Mouse (Mus musculus) thymus, adult 2 months (tissue): ENCODE results near the gene Espnl. TPM values are rescaled to one million over a fixed set of nuclear protein-coding genes. Genes with fewer than 3 reads are reported as not detected.

Source experiments
- DNase-seq: peaks from one replicate; pipeline ENCODE4 v3.0.0; 2021
- H3K27ac ChIP-seq: fragments of 200-500 bp; 2 replicates; pipeline ENCODE4 v1.5.1; 2012; ENCODE audit warnings: low read length, control low read depth; ENCODE audit not compliant: control insufficient read depth, insufficient read depth
- H3K27me3 ChIP-seq: fragments of 200-500 bp; 2 replicates; pipeline ENCODE4 v1.6.1; 2012; ENCODE audit warnings: mild to moderate bottlenecking, low read length, moderate library complexity, mixed read lengths; ENCODE audit not compliant: control insufficient read depth, insufficient read depth
- H3K36me3 ChIP-seq: fragments of 200-500 bp; 2 replicates; pipeline ENCODE4 v1.6.1; 2012; ENCODE audit warnings: mild to moderate bottlenecking, low read length, moderate library complexity; ENCODE audit not compliant: control insufficient read depth, insufficient read depth
- H3K4me1 ChIP-seq: fragments of 200-500 bp; replicated peaks from 2 replicates; pipeline ENCODE4 v1.6.1; 2012; ENCODE audit warnings: low read length; ENCODE audit not compliant: control insufficient read depth, insufficient read depth
- H3K4me3 ChIP-seq: fragments of 200-500 bp; 2 replicates; pipeline ENCODE4 v1.5.1; 2012; ENCODE audit warnings: mild to moderate bottlenecking, low read length, control low read depth, moderate library complexity; ENCODE audit not compliant: control insufficient read depth, insufficient read depth
- CTCF ChIP-seq: fragments of 200-500 bp; IDR thresholded peaks from 2 replicates; pipeline ENCODE4 v1.5.1; 2012; ENCODE audit warnings: mild to moderate bottlenecking, control low read depth, low read length, moderate library complexity, borderline replicate concordance; ENCODE audit not compliant: control insufficient read depth, poor library complexity, insufficient read depth; ENCODE audit errors: extremely low read depth
- POLR2A ChIP-seq: fragments of 200-500 bp; IDR thresholded peaks from 2 replicates; pipeline ENCODE4 v1.6.1; 2012; ENCODE audit warnings: mild to moderate bottlenecking, low read length, control low read depth, moderate library complexity; ENCODE audit not compliant: control insufficient read depth, poor library complexity, insufficient read depth; ENCODE audit errors: extremely low read depth
- WGBS: fragments of 180-500 bp; shearing (Covaris S2); methylation state at CpG from one replicate; pipeline ENCODE4 v1.1.7; 2018; 5-methylcytosine and 5-hydroxymethylcytosine counted together
- polyA plus RNA-seq: library from polyadenylated mRNA; depleted of rRNA; stranded (reverse); fragments of >200 nt; gene quantifications from 2 replicates; pipeline ENCODE4 v1.2.3, GENCODE M21; 2012; rRNA removed

Espnl gene
- polyA plus RNA-seq, 1 experiment: 0.85 TPM

DNA sequence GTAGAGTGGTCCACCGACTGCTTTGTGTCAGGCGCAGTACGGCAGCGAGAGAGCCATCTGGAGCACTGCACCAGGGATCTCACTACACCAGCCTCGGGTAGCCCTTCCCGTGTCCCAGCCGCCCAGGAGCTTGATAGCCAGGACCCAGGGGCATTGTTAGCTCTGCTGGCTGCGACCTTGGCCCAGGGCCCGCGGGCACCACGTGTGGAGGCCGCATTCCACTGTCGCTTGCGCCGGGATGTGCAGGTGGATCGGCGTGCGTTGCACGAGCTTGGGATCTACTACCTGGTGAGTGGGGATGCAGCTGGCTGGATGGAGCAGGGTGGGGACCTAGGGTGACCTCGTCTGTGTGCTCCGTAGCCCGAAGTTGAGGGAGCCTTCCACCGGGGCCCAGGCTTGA lies 48.2 kb downstream of the Espnl start:
- 93% methylated on average over 23 of the region's 23 CpGs for WGBS
- no peak for DNase-seq
- Histone ChIP-seq H3K27me3 (no peaks in the 10 kb centered on the region), H3K36me3 (peaks cover 28% of the 10 kb centered on the region), H3K4me3 (no peak overlapping the region), H3K27ac (no peak overlapping the region), H3K4me1 (peaks cover 10% of the 10 kb centered on the region)
- no peak for TF ChIP-seq CTCF
- TF ChIP-seq POLR2A: no peak

DNA sequence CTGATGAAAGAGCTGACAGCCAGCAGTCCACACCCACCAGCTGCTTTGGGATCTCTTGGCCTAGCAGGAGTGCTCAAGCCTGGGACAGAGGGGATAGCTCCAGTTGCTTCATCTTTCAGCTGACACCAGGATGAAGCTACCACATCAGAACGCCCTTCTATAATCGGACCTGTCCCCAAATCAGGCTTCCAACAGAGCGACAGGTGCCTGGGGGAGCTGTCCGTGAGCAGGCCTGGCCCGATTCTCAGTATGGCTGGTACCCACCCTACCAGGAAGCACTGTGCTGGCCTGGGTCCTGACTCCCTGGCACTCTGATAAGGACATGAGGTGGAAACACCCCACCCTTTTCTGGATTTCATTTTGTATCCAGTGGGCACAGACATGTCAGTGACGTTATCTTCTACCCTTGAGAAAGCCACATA lies 51.5 kb downstream of the Espnl start:
- WGBS: 96% methylated on average over 6 of the region's 6 CpGs
- no peaks in the 10 kb centered on the region for H3K27me3 ChIP-seq

DNA sequence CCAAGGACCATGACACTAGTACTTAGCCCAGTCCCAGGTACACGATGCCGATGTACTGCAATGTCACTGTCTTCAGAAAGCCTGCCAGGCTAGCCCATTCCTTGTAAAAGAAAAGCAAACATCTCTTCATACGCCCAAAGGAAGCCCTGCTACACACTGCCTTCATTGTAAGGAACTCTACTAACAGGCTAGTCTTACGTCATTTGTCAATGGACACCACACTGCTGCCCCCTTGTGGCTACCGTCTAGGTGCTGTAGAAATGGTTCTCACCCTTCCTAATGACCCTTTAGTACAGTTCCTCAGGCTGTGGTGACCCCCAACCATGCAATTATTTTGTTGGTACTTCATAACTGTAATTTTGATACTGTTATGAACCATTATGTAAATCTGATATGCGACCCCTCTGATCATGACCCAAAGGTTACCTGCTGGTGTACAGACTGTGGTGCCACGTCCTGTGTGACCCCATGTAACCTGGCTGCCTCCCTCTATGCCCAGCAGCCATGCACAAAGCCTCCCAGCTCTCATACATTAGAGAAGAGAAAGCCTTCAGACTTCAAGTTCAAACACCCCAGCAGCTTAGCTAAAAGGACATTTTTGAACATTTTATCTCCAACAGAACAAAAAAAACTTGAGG lies 58.7 kb downstream of the Espnl start:
- Histone ChIP-seq H3K27ac (no peak overlapping the region), H3K27me3 (no peaks in the 10 kb centered on the region), H3K4me3 (no peak overlapping the region), H3K4me1 (no peaks in the 10 kb centered on the region), H3K36me3 (peaks cover 89% of the 10 kb centered on the region)
- peak; percentile 67 for DNase-seq
- no peak for TF ChIP-seq POLR2A
- TF ChIP-seq CTCF: no peak
- 77% methylated on average over 7 of the region's 7 CpGs for WGBS

More for the DNA sequence above, 51.5 kb downstream of the Espnl start:
- TF ChIP-seq CTCF (no peak), POLR2A (no peak)
- Histone ChIP-seq H3K4me3 (no peak overlapping the region), H3K27ac (no peak overlapping the region), H3K36me3 (peaks cover 60% of the 10 kb centered on the region), H3K4me1 (no peaks in the 10 kb centered on the region)
- no peak for DNase-seq

DNA sequence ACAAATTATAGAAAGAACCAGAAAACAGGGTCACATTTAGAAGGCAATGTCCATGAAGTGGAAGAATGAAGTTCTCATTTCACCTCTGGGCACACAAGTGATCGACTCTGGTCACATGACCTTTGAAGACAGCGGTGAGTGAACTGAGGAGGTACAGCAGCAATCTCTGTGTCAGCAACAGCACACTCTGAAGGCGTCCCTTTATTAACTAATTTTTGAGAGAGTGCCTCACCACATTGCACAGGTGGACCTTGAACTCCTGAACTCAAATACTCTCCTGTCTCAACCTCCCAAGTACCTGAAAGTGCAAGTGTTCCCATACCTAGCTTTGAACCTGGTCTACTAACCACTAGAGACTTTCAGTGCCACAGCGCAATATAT lies 59.2 kb downstream of the Espnl start:
- Histone ChIP-seq H3K36me3 (peaks cover 88% of the 10 kb centered on the region), H3K4me3 (no peak overlapping the region), H3K27ac (no peak overlapping the region), H3K4me1 (no peaks in the 10 kb centered on the region), H3K27me3 (no peaks in the 10 kb centered on the region)
- WGBS: 96% methylated on average over 4 of the region's 4 CpGs
- DNase-seq: no peak
- TF ChIP-seq CTCF (no peak), POLR2A (no peak)

DNA sequence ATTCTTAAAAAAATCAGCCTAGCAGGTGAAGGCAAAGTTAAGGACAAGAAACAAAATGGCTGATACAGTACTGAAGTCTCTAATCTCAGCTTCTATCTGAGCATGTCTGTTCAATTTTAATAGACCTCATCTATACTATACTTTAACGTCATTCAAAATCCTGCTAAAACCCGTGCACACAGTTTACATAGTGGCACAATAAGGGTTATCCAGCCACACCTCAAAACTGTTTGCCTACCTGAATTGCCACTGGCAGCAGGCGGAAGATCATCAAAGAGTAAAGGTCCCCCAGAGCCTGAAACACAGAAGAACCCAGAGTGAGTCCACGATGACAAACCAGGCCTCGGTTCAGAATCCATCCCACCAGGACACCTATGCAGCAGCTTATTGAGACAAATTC lies 68.5 kb downstream of the Espnl start:
- WGBS: 99% methylated on average over 5 of the region's 5 CpGs
- Histone ChIP-seq H3K27ac (no peak overlapping the region), H3K27me3 (no peaks in the 10 kb centered on the region), H3K4me1 (0 out of 2 replicates have a peak, but pooled peaks cover 2% of the 10 kb centered on the region), H3K36me3 (peaks cover 58% of the 10 kb centered on the region), H3K4me3 (no peak overlapping the region)
- no peak for TF ChIP-seq CTCF
- TF ChIP-seq POLR2A: no peak
- DNase-seq: no peak

DNA sequence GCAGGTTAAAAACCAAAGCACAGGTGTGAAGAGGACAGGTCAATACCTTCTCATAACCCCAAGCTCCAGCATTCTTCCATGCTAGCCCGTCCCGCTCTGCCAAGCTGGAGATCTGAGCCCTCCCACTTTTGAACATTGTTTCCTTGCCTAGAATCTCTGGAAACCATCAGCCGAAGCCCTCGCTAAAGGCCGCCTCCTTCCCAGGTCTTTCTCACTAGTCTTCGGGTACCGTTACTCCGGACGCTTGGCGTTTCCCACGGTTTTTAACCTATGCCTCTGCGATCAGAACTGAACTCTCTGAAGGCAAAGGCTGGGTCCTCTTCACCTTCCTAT lies 76.0 kb downstream of the Espnl start:
- no peaks in the 10 kb centered on the region for H3K27me3 ChIP-seq
- WGBS: 2% methylated on average over 12 of the region's 12 CpGs
- peaks cover 3% of the 10 kb centered on the region for H3K36me3 ChIP-seq
- H3K4me3 ChIP-seq: peak overlapping the region; percentile 68
- peaks cover 9% of the 10 kb centered on the region for H3K4me1 ChIP-seq
- DNase-seq: no peak
- H3K27ac ChIP-seq: no peak overlapping the region
- TF ChIP-seq CTCF (no peak), POLR2A (no peak)

Other genes starting within 250 kb of the Espnl start
- 0.27 and 0.70 TPM in 2 replicates for gene Rbm44, start 177.0 kb upstream of the Espnl start, polyA plus RNA-seq
- 261 and 288 TPM in 2 replicates for gene Ramp1, start 142.3 kb upstream of the Espnl start, polyA plus RNA-seq
- gene Ube2f, start 71.8 kb upstream of the Espnl start, polyA plus RNA-seq: 32.5 and 36.7 TPM in 2 replicates
- 25.6 and 25.9 TPM in 2 replicates for gene Scly, start 23.7 kb upstream of the Espnl start, polyA plus RNA-seq
- 0.68 and 4.0 TPM in 2 replicates for gene Klhl30, start 28.9 kb downstream of the Espnl start, polyA plus RNA-seq
- 1.4 and 2.5 TPM in 2 replicates for gene Erfe, start 44.4 kb downstream of the Espnl start, polyA plus RNA-seq
- gene Ilkap, start 76.7 kb downstream of the Espnl start, polyA plus RNA-seq: 90.3 and 104 TPM in 2 replicates
- 200 and 203 TPM in 2 replicates for gene Hes6, start 92.0 kb downstream of the Espnl start, polyA plus RNA-seq
- 3.3 and 3.4 TPM in 2 replicates for gene Per2, start 137.2 kb downstream of the Espnl start, polyA plus RNA-seq
- gene Traf3ip1, start 172.6 kb downstream of the Espnl start, polyA plus RNA-seq: 7.1 and 7.7 TPM in 2 replicates
- gene Asb1, start 218.5 kb downstream of the Espnl start, polyA plus RNA-seq: 8.7 and 10.4 TPM in 2 replicates